Mouse (Mus musculus) forebrain, embryonic 15.5 days (tissue): ENCODE measurements at regions not wholly inside any gene's neighbourhood (a gene's known extent, or its start where the extent isn't known, plus 50 kb on each side); places are given as distances from the start of the nearest gene placed in this dataset.
"Not testable (repeated sequence)": the region's sequence is repeated elsewhere in the genome, so short reads cannot be mapped to it uniquely, and the experiment has no call there.

Experiments used
- ATAC-seq: fragments of 200-750 bp; cut with Nextera tagmentation; replicated peaks from 2 replicates; pipeline ENCODE4 v1.8.0; 2017; ENCODE audit warnings: mild to moderate bottlenecking, moderate TSS enrichment, moderate library complexity
- H3K27ac ChIP-seq: fragments of 300-500 bp; sonication (generic); replicated peaks from 2 replicates; pipeline ENCODE4 v1.5.1; 2015; ENCODE audit warnings: mild to moderate bottlenecking, inconsistent platforms
- H3K27me3 ChIP-seq: fragments of 300-500 bp; sonication (generic); 2 replicates; pipeline ENCODE4 v1.6.1; 2015; ENCODE audit warnings: inconsistent platforms
- H3K36me3 ChIP-seq: fragments of 300-500 bp; sonication (generic); 2 replicates; pipeline ENCODE4 v1.6.1; 2015; ENCODE audit warnings: mild to moderate bottlenecking, inconsistent platforms
- H3K4me1 ChIP-seq: fragments of 300-500 bp; sonication (generic); 2 replicates; pipeline ENCODE4 v1.6.1; 2015; ENCODE audit warnings: inconsistent platforms
- H3K4me2 ChIP-seq: fragments of 300-500 bp; sonication (generic); replicated peaks from 2 replicates; pipeline ENCODE4 v1.6.1; 2015; ENCODE audit warnings: mild to moderate bottlenecking, inconsistent platforms
- H3K4me3 ChIP-seq: fragments of 300-500 bp; sonication (generic); 2 replicates; pipeline ENCODE4 v1.5.1; 2015; ENCODE audit warnings: mild to moderate bottlenecking, inconsistent platforms
- H3K9ac ChIP-seq: fragments of 300-500 bp; sonication (generic); replicated peaks from 2 replicates; pipeline ENCODE4 v1.6.1; 2015; ENCODE audit warnings: mild to moderate bottlenecking, inconsistent platforms
- H3K9me3 ChIP-seq: fragments of 300-500 bp; sonication (generic); 2 replicates; pipeline ENCODE4 v1.6.1; 2016; ENCODE audit warnings: inconsistent platforms
- WGBS: fragments of 180-500 bp; shearing (Covaris S2); methylation state at CpG from one replicate; pipeline ENCODE4 v1.1.7; 2015; ENCODE audit warnings: mixed read lengths; 5-methylcytosine and 5-hydroxymethylcytosine counted together

DNA sequence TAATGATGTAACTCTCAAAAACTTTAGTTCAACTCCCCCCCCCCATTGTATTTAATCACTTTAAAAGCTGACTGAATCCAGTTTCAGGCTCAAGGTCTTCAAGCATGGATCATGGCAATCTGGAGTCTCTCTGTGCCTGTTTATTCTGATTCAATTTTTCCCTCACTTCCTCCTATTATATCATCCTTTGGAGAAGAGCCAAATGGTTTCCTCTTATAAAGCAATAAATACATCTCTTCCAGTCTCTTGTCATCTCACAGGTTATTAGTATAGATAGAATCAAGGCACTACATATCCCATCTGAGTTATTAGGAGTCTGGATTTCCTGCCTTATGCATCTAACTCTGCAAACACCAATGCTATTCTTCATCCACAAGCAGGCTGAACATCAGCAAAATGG, 530.2 kb upstream of the Pdcd1 start:
- H3K4me1 ChIP-seq = no peaks in the 10 kb centered on the region
- H3K9ac ChIP-seq = no peak overlapping the region
- no peaks in the 10 kb centered on the region for H3K36me3 ChIP-seq
- H3K9me3 ChIP-seq = no peaks in the 10 kb centered on the region
- H3K27ac ChIP-seq = no peak overlapping the region
- H3K4me2 ChIP-seq = no peak overlapping the region
- H3K27me3 ChIP-seq = no peaks in the 10 kb centered on the region
- ATAC-seq = no peak
- H3K4me3 ChIP-seq = no peak overlapping the region

DNA sequence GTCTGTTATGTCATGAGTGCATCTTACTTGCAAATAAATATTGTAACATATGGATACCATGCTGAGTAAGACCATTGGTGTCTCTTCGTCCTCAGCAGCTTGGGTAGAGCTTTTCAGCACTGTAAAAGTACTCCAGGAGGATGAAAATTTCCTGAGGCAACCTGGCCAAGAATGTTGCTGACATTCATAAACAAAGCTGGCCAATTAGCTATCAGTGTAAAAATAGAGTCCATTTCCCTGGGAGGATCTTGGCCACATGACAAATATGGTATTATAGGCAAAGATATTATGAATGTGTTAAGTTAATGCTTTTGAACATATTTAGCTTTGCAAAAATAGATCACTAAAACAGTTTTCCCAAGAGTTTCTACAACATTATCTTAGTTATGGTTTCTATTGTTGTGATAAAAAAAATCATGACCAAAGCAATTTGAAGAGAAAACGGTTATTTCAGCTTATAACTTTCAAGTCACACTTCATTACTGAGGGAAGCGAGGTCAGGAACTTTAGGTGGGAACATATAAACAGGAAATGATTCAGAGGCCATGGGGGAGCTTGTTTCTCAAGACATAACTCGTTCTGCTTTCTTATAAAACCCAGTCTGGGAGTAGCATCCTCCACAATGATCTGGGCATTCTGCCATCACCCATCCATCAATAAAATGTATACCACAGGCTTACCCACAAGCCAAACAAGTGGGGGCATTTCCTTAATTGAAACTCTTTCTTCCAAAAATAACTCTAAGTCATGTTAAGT, 529.5 kb upstream of the Pdcd1 start:
- WGBS = 63% methylated on average over 4 of the region's 4 CpGs
- ATAC-seq = no peak
- Histone ChIP-seq H3K9me3 (no peaks in the 10 kb centered on the region), H3K4me1 (no peaks in the 10 kb centered on the region), H3K4me2 (no peak overlapping the region), H3K4me3 (no peak overlapping the region), H3K9ac (no peak overlapping the region), H3K27ac (no peak overlapping the region), H3K27me3 (no peaks in the 10 kb centered on the region), H3K36me3 (no peaks in the 10 kb centered on the region)

DNA sequence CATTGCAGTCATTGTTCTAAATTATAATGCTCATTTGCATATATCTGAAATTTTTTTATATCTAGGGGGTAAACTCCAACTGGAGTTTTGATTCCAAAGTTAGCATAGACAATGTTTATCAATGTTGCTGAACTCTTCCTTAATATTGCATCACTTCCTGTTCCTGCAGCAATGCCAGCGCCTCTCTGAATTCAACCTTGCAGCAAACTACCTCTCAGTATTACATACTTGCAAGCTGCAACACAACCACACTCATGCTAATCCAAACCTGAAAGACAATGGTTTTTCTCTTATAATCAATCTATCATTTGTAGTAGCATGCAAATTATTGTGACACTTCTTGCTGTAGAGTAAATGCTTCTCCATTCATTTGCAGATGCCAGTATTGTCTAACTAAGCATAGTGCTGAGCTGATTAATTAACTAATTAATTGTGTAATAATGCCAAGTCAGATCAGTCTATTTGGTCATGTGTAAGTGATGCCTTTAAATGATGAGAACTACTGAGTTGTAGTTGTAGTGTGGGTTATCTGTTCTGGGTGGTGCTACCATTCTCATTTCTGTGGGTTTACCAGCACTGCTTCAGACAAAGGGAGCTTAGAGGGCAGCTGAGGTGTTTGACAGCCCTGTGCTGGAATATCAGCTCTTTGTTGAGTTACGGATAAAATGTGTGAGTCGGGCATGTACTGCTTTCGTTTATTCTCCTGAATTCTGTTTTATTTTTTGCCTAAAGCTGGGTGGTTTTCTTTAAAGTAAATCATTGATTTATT, 480.6 kb upstream of the Pdcd1 start:
- ATAC-seq = peak; percentile 64
- H3K9me3 ChIP-seq = no peaks in the 10 kb centered on the region
- no peak overlapping the region for H3K27ac ChIP-seq
- peaks cover 7% of the 10 kb centered on the region for H3K4me1 ChIP-seq
- H3K9ac ChIP-seq = no peak overlapping the region
- no peak overlapping the region for H3K4me3 ChIP-seq
- no peak overlapping the region for H3K4me2 ChIP-seq
- no peaks in the 10 kb centered on the region for H3K36me3 ChIP-seq
- H3K27me3 ChIP-seq = no peaks in the 10 kb centered on the region
- WGBS = 57% methylated on average over 4 of the region's 4 CpGs

DNA sequence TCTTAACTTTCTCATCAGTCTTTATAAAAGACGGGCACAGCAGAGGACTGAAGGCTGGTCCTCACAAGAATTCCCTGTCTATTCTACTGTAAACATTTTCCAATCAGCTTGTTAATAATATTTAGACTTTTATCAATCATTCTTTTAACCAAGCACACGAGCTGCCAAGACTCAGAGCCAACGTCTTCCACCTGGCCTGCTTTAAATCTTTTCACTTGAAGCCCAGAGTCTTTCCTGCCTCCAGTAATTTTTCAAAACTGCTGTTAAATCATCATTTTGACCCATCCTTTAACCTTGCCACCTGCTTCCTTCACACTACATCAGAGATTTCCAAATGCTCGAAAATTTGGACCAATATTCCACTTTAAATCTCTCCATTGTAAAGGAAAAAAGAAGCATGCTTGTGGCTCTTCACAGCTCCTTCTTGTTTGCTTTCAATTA, 451.7 kb upstream of the Pdcd1 start:
- Histone ChIP-seq H3K27ac (peak overlapping the region; percentile 66), H3K36me3 (no peaks in the 10 kb centered on the region), H3K9me3 (no peaks in the 10 kb centered on the region), H3K4me3 (no peak overlapping the region), H3K4me1 (peaks cover 19% of the 10 kb centered on the region), H3K4me2 (no peak overlapping the region), H3K27me3 (no peaks in the 10 kb centered on the region), H3K9ac (no peak overlapping the region)
- peak; percentile 76 for ATAC-seq
- WGBS = 12% methylated on average over 4 of the region's 4 CpGs

DNA sequence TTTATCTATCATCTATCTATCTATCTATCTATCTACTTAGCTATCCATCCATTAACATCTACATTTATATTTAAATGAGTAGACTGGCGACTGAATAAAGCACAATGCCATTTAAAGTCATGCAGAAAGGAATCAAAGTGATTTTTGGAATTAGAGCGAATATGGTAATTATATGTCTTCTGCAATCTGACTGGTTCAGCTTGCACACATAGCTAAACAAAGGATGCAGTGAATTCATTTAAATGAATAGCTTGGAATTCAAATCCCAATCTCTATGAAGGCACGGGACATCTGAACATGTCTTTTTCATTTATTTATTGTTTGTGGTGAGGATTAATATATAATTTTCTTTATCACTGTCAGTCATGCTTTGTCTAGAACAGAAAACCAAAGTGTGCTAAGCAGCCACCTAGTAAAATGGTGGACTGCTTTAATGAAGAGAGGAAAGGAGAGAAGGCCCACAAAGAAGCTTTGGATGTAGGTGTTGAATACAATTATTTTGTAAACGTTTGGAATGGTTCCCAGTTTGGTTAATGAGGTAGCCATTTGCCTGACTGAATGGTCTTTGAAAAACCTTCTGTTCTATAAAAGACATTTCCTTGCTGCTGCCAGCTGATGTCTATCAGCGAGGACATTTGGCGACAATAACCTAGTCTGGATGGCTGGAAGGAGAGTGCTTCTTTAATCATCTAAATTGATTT, 451.2 kb upstream of the Pdcd1 start:
- 9% methylated on average over 6 of the region's 6 CpGs for WGBS
- no peak overlapping the region for H3K9ac ChIP-seq
- H3K36me3 ChIP-seq = no peaks in the 10 kb centered on the region
- no peaks in the 10 kb centered on the region for H3K9me3 ChIP-seq
- H3K4me1 ChIP-seq = peaks cover 19% of the 10 kb centered on the region
- no peak overlapping the region for H3K4me3 ChIP-seq
- peak; percentile 90 for ATAC-seq
- no peaks in the 10 kb centered on the region for H3K27me3 ChIP-seq
- peak overlapping the region; percentile 66 for H3K27ac ChIP-seq
- H3K4me2 ChIP-seq = no peak overlapping the region

DNA sequence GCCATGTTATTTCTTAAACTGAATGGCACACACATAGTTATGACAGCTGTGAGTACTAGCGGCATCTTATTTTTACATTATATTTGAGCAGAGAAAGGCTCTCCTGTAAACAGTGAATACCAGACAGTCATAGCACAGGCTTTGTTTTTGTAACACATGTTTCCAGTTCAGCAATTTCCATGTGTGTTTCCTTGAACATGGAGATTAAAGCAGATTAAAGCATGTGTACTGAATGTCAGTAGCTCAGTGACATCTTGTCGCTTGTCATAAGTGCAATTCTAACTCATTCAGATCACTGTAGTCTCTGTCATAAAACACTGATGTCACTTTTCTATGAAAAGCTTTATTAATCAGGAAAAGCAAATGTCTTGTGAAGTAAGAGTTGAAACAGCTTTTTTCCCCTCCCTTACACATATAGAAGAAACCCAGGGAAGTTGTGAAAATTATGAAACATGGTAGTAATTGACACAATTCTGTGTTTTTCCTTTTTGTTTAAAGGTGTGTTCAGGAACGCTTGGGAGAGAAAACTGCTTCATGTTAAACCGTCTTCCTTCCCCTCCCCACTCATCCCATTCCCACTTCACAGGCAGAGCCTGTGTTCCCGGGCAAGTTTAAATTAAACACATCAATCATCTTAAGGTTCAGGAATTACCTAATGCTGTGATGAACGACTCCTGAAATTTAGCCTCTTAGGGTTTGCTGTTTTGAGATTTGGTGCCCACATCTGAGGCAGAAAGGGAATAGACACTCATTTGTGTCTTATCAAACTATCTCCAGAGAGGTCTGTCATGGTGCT, 449.9 kb upstream of the Pdcd1 start:
- WGBS = 28% methylated on average over 6 of the region's 6 CpGs
- H3K4me2 ChIP-seq = no peak overlapping the region
- no peak overlapping the region for H3K4me3 ChIP-seq
- H3K27ac ChIP-seq = peak overlapping the region; percentile 35
- no peak overlapping the region for H3K9ac ChIP-seq
- peaks cover 19% of the 10 kb centered on the region for H3K4me1 ChIP-seq
- H3K27me3 ChIP-seq = no peaks in the 10 kb centered on the region
- peak; percentile 51 for ATAC-seq
- H3K9me3 ChIP-seq = no peaks in the 10 kb centered on the region
- H3K36me3 ChIP-seq = no peaks in the 10 kb centered on the region

DNA sequence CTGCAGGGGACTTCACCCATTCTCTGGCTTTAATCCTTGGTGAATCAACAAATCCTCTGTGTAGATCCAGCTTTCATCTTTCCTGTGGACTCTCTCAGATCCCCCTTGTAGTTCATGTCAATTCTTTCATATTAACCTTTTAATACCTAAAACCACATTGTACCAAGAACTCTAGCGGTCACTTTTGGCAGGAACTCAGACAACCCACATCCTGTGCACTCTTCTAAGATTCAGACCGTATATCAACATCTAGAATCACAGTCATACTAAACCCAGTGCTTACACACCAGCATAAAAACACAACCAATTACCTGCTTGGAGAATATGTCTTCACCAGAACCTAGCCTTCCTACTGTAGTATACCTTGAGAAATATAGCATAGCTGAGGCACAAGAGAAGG, 444.6 kb upstream of the Pdcd1 start:
- Histone ChIP-seq H3K36me3 (no peaks in the 10 kb centered on the region), H3K4me2 (no peak overlapping the region), H3K4me3 (no peak overlapping the region), H3K27me3 (no peaks in the 10 kb centered on the region), H3K9ac (no peak overlapping the region), H3K27ac (no peak overlapping the region), H3K4me1 (peaks cover 2% of the 10 kb centered on the region; the same call in 1 of the 2 replicates), H3K9me3 (no peaks in the 10 kb centered on the region)
- 99% methylated on average over 2 of the region's 2 CpGs for WGBS
- ATAC-seq = no peak

DNA sequence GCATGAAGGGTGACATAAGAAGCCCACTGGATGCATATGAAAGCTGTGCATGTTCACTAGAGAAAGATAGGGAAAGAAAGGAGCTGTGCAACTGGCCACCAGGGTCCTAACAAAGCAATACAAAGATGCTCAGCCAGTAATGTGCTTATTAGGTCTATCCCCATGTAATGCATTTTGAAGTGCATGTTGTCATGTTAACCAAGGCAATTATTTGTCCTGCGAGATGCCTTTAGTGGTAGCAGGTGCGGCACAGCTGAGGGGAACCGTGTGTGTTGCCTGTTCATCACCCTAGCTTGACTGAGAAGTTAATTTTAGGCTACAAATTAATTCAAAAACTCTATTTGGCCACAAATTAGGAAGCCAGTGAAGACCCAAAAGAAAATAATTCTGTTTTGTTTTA, 444.0 kb upstream of the Pdcd1 start:
- Histone ChIP-seq H3K4me3 (no peak overlapping the region), H3K4me2 (no peak overlapping the region), H3K36me3 (no peaks in the 10 kb centered on the region), H3K27me3 (no peaks in the 10 kb centered on the region), H3K9ac (no peak overlapping the region), H3K4me1 (no peaks in the 10 kb centered on the region), H3K27ac (no peak overlapping the region), H3K9me3 (no peaks in the 10 kb centered on the region)
- WGBS = 83% methylated on average over 3 of the region's 3 CpGs
- no peak for ATAC-seq

DNA sequence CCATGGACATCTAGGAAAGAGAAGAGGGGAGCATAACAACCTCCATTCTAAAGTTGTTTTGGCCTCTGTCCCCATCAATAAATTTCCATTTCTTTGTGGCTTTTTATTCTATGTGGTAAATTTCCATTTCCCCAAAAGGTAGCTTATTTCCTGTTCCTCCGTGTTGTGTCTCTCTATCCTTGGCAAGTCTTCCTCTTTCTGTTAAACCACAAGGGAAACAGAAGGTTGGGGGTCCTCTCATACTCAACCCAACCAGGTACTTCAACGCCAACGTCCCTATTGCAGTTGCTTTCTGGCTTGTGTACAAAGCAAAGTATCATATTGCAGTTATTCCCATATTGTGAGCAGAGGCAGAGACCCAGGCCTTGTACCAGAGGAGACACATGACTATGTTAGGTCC, 434.7 kb upstream of the Pdcd1 start:
- Histone ChIP-seq H3K27me3 (no peaks in the 10 kb centered on the region), H3K4me1 (no peaks in the 10 kb centered on the region), H3K4me2 (no peak overlapping the region), H3K36me3 (no peaks in the 10 kb centered on the region), H3K27ac (no peak overlapping the region), H3K4me3 (no peak overlapping the region), H3K9me3 (no peaks in the 10 kb centered on the region), H3K9ac (no peak overlapping the region)
- WGBS = 83% methylated on average over 3 of the region's 3 CpGs
- ATAC-seq = no peak

DNA sequence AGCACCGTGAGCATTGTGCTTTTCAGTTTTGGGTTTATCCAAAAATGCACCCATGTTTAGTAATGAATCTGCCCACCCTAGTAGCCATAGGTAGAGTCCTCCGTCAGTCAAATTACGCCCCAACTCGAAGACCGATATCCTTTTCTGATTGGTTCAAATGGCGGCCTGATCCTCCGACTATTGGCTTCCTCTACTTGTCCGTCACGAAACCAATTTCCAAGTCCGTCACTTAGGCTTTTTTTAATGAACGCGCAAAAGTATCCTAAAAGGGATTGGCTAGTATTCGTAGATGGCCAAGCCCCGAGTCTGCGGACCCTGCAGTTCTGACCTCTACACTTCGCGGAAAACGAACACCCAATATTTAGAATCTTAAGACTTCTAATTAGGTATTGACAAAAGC, 417.5 kb upstream of the Pdcd1 start:
- not testable (repeated sequence) for H3K27ac ChIP-seq, H3K27me3 ChIP-seq, H3K36me3 ChIP-seq, H3K9ac ChIP-seq, H3K9me3 ChIP-seq, H3K4me2 ChIP-seq, H3K4me3 ChIP-seq, H3K4me1 ChIP-seq
- ATAC-seq = peak; percentile 95
- WGBS = 97% methylated on average over 18 of the region's 18 CpGs

DNA sequence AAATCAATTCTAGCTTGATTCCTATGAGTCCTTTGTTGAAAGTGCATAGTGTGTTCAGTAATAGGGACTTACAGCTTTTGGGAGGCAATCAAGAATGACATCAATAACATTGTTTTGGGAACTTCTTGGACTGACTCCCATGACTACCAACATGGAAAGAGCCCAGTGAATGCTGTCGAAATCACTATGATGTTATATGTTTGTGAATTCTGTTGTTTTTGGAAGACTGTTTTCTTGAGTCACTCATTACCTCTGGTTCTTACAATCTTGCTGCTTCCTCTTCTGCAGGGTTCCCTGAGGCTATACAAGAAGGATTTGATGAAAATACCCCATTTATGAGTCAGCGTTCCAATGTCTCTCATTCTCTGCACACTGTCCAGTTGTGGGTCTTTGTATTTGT, 371.4 kb upstream of the Pdcd1 start:
- Histone ChIP-seq H3K9ac (no peak overlapping the region), H3K27me3 (no peaks in the 10 kb centered on the region), H3K36me3 (no peaks in the 10 kb centered on the region), H3K9me3 (no peaks in the 10 kb centered on the region), H3K4me2 (no peak overlapping the region), H3K4me1 (no peaks in the 10 kb centered on the region), H3K27ac (no peak overlapping the region), H3K4me3 (no peak overlapping the region)
- 84% methylated on average over 2 of the region's 2 CpGs for WGBS
- ATAC-seq = no peak

DNA sequence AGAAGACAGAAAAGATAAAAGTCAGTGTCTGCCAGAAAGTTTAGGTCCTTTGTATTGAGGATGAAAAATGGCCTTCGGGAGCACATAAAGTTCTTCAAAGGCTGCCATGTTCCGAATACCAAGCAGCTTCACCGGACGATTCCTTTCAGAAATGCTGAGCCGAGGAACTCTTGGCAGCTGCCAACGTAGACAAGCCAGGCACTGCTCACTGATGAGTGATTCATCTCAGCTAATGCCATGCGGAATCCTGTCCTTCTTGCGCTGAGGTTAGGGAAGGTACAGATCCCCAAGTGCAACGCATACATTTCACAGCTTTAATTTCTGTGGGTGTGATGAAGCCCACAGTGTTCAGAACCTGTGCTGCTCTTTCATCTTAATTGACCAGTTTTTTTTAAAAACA, 360.7 kb upstream of the Pdcd1 start:
- no peaks in the 10 kb centered on the region for H3K9me3 ChIP-seq
- no peaks in the 10 kb centered on the region for H3K27me3 ChIP-seq
- no peak overlapping the region for H3K4me3 ChIP-seq
- no peak overlapping the region for H3K4me2 ChIP-seq
- WGBS = 33% methylated on average over 9 of the region's 9 CpGs
- peaks cover 6% of the 10 kb centered on the region for H3K4me1 ChIP-seq
- no peak overlapping the region for H3K9ac ChIP-seq
- no peaks in the 10 kb centered on the region for H3K36me3 ChIP-seq
- ATAC-seq = no peak; the same call in 1 of the 2 replicates
- no peak overlapping the region for H3K27ac ChIP-seq
